Mouse (Mus musculus) cerebellum, adult 9-10 months (tissue): Measurements from ENCODE around the gene Otog.

Source experiments
- DNase-seq: peaks from one replicate; pipeline ENCODE4 v3.0.0; 2022

Otog gene

DNA sequence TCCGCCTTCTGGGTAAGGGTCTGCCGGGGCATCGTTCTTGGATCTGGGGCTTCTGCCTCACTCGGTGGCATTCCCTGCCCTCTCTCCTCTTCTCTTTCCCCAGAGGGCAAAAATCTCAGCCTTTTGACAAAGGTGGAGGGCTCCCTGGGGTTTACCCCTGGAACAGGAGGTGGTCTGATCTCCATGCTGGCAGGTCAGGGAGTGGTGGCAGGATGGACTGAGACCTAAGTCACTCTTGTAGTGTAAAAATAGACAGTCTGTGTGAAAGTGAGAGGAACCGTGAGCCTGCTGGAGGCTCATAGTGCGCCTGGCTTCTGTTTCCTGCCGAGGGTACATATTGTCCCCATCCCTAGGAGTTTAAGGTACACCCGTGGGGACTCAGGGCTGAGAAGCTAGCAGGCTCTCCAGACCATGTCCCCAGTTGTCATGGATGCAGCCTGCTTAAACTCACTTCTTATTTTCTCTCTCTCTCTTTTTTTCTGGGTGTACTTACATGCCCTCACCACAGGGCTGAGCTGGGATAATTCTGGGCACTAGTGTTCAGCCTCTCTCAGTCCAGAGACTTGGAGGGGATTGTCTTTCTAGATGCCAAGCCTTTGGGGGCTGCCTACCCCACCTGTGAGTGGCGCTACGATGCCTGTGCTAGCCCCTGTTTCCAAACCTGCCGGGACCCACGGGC is 44.5 kb downstream of the Otog start:
- DNase-seq, result no peak

DNA sequence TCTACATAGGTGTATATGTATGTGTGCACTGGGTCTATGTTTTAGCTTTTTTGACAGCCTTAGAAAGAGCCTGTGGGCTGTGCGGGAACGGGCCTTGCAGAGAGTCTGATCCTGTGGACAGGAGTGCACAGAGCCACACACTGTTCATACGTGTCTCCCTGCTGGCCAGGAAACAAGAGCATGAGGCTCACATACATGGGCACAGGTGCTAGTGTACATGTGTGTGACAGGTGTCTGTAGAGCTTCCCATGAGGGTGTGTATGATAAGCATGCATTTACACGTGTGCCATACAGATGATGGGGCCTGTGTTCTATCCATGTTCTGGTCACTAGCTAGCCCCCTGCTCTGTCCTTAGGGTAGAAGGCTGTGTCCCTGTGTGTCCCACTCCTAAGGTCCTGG is 45.6 kb downstream of the Otog start:
- no peak for DNase-seq

DNA sequence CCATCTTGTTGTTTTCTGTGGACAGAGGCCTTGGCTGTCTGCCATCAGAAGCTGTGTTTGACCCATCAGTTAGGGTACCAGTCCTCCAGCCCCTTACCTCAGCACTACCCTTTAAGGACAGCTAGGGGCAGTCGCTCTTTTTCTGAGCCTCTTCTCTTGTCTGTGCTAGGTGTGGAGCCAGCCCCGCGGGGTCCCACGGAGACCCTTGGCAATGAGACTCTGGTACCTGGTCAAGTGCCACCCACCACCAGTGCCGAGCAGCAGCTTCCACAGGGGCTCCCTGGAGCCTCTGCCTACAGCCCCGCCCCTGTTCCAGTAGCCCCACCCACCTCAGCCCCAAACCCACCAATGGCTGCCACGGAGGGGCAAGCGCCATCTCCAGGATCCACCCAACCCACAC is 46.3 kb downstream of the Otog start:
- no peak for DNase-seq

DNA sequence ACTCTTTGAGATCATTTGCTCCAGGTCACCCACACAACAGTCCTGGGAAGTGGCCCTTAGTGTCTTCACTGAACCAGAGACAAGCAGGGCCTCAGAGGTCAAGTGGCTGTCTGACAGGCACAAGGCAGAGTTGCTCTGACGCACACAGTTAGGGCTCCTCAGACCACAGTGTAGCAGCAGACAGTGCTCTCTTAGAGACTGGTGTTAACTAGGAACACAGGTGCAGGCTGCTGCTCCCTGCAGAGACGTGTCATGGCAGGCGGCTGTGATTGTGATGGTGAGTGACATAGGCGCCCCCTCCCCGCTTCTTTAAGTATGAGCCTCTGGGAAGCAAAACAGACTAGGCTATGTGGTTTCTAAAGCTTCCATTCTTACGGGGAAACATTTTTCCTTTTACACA is 55.5 kb downstream of the Otog start:
- DNase-seq, result no peak

DNA sequence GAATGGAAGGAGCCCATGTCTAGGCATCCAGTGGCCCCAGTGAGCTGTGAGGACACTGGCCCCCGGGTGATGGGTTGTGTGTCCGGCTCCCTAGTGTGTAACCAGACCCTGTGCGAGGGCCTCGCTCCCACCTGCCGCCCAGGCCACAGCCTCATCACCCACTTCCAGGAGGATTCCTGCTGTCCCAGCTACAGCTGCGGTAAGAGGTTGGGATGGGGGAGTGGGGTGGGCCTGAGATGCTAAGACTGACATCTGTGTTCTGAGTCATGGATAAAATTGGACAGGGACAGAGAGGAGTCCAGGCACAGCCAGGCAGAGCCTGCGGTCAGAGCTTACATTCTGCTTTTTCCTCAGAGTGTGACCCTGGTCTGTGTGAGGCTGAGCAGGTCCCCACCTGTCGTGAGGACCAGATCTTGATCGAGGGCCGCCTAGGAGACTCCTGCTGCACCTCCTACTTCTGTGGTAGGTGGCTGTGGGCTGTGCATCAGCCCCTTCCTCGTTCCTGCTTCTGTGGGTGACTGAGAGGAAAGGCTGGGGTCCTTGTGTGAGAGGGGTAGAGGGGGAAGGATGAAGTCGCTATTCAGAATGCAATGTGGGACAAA is 60.3 kb downstream of the Otog start:
- no peak for DNase-seq

DNA sequence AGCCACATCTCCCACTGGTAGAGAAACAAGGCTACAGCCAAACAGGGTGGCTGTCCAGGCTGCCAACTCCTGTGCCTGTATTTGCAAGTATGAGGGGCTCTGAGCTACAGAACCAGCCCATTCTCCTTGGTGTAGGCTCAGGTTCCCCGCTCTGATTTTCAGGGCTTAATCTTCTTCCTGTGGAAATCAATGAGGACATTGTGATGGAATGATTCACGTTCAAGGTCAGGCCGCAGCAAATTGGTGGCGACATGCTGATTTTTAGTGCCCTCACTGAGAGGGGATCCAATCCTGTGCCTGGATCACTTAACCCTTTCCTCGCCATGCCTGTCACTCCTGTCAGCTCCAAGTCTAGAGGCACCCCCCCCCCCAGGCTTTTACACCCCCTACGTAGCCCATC is 72.7 kb downstream of the Otog start:
- no peak for DNase-seq

DNA sequence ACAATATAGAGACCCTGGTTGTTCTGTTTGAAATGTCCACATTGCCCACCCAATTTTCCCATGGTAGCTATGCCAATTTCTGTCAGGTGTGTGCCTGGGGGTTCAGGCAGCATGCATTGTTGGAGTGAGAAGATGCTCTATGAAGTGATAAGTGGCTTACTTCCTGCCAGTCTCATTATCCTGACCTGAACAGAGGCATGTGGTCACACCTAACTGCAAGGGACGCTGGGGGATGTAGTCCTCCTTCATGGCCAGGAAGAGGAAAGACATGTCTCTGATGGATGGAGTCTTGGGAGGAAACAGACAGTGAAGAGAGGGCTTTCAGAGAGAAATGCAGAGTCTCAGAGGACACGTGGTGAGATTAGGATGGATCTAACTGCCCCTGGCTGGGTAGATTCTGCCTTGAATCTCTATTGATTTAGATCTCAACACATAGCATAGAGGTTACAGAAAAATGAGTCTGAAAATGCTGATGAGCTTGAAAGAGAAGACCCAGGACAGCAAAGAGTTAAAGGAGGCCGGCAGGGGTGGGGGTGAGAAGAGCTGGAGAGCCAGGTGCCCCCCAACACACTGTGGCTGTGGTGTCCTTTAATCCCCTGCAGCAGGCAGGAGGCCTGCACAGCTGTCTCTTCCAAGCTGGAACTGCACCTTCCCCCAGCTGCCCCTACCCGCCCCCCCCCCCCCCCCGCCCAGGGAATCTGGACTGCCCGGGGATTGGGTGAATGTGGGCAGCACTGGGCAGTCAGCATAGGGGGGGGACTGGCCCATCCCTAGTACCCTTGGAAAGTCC is 73.6 kb downstream of the Otog start:
- DNase-seq, result no peak

DNA sequence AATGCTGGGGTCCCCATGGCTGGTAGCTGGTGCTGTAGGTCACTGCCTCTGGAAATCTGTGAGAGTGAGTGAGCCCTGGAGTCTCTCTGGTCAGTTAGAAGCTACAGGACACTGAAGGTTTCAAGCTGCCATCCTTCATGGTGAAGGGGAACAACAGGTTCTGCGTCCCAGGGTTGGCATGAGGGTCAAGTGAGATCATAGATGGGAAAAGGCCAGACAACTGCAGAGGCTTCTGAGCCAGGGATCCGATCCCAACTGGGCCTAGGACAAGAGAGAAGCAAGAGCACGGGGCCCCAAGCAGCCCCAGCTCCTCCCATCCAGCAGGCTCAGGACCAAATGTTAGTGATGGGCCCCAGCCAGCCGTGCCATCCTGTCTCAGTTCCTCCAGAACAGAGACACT is 74.9 kb downstream of the Otog start:
- DNase-seq, result peak; percentile 24

DNA sequence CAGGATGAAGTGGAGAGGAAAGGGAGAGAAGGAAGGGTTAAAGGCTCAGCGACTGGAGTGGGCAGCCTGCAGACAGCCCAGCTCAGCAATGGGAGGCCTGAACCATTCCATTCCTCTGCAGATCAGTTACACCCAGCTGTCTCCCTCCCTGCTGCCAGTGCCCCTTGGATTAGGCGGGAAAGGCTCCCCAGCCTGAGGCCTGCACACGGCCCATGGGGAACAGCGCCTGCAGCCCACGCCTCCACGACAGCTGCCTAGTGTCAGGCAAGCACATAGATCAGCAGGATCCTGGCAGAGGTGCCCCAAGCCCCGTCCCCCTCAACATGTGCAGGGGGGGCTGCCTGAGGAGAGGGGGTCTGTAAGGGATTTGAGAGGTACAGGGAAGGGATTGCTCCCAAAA is 76.2 kb downstream of the Otog start:
- no peak for DNase-seq

DNA sequence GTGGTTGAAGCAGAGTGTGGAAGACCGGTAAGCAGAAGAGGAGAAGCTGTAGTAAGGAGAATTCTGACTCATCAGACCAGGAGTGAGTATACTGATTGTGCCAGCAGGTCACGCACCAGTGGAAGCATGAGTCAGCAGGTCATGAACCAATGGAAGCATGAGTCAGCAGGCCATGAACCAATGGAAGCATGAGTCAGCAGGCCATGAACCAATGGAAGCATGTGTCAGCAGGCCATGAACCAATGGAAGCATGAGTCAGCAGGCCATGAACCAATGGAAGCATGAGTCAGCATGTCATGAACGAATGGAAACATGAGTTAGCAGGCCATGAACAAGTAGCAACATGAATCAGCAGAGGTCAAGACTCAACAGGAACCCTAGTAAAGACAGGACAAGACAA is 80.5 kb downstream of the Otog start:
- DNase-seq, result no peak

DNA sequence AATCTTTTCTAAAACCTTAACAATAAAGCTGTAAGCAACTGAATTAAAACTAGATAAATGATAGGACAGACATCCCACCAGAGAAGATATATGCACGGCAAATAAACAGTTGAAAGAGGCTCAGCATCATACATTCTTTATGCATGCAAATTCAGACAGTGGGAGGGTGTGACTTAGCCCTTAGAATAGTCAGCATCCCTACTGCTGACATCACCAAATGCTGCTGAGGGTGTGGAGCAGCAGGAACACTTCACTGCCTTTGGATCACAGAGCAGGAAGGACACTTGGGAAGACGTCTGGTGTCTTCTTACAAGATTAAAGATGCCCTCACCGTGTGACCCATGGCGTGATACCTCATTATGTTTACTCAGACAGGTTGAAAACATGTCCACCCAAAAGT is 87.1 kb downstream of the Otog start:
- no peak for DNase-seq

DNA sequence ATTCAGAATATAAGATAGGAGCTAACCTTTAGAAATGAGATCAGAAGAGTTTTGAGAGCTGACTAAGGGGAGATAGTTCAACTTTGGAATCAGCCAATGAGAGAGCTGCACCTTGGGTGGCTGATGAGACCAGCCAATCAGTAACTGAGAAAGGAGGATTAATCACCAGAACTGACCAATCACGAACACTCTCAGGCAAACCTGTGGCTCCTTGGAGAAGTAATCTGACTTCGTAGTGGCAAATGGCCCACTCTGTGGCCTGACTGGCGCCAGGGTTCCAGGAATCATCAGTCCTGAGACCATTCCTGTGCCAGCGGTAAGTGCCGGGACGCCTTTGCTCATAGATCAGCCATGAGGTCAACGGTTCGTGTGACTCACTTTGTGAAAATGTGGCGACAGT is 96.6 kb downstream of the Otog start:
- no peak for DNase-seq

DNA sequence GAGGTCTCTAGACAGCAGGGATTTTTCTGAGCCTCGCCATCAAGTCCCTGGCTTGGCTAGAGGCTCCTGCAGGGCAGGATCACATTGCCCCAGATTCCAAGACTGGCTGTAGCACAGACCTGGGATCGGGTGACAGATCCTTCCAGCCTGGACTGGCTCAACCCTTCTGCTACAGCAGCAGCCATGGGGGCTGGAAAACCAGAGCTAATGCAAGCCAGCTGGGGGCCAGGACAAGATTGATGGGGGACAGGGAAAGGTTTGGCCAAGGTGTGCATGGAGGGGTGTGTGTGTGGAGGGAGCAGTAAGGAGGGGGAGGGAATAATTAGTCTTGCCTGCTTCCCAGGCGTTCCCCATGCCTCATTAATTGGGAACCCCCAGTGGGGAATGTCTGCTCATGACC is 99.0 kb downstream of the Otog start:
- no peak for DNase-seq

DNA sequence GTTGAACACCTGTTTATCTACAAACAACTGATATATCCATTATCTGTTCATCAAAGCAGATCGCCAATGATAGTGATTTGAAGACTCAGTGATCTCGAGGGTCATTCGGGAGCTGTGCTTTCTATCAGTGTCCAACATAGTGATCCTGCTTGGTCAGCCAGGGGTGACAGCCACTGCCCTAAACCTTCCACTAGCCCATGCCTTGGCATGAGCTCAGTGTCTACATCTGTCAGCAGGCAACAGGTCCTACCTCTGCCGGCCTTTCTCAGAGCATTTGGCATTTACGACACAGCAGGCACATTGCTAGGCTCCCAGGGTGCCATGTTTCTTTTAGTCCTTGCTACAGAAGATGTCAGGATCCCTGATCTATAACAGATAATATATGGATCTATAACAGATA is 99.5 kb downstream of the Otog start:
- DNase-seq, result no peak

DNA sequence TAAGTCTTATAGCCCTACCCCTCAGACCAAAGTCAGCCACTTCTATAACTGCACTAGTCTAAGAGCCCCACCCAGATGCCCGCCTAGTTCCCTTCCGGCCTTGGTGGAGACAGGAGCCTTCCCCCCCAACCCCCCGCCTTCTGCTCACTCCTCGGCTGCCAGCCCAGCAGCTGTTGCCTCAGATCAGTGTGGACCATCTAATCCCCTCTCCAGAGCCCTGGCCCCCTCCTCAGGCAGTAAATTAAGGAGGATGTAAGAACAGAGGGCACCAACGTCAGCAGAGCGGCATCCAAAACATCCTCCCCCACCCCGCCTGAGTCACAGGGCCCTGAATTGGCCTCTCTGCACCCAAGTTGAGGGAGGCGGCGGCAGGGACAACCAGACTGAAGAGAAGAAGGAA is 100.7 kb downstream of the Otog start:
- no peak for DNase-seq

DNA sequence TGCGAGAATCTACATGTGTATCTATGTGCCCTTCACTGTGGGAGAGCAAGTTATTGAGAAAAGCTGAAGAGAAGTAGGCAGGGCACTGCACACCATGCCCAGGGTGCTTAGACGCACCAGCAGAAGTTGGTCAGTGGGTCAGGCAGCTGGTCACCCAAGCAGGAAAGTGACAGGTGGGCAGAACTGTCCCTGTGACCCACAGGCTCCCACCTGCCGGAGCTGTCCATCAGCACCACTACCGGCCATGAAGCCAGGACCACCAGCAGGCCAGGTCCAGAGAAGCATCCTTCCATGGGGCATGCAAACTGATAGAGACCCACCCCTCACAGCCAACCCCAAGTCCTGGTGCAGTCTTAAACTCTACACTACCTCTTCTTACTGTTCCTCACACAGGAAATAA is 106.9 kb downstream of the Otog start:
- no peak for DNase-seq

DNA sequence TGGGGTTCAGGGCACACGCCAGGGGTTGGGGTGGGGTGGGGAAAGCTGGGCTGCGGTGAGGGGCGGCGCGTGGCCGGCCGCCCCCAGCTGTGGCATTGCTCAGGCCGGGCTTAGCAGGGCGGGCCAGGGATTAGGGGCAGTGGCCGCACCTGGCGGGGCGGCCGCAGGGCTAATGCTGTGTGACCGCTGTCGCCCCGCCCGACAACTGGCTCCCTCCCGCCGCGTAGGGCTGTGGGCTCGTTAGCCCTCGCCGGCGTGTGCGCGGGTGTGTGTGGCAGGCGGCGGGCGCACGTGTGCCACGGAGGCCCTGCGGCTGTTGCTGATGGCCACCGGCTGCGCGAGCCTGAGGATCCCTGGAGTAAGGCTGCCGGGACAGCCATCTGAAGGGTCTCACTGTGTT is 108.0 kb downstream of the Otog start:
- no peak for DNase-seq

DNA sequence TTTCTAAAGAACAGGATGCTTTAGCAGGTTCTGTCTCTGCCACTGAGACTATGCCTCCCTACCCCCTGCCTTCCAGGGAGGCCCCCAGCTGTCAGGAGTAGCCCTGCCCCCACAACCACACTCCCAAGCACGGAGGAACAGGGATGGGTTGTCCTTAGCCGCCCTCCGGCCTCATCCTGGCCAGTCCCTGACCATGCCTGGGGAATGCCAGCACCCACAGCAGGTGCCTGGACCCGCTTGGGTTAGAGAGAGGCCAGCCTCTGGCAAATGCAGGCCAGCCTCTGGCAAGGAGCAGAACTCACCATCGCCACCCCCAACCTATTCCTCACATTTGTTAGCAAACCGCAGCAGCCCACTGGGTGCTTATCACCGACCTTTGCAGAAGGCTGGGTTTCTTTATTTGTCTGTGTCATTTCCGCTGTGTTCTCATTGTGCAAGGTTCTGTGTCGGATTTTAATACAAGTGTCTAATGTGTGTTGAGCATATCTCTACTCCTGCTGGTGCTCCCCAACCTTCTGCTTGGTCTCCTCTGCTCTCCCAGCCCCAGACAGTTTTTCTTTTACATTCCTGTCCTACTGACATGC is 109.4 kb downstream of the Otog start:
- DNase-seq, result no peak

DNA sequence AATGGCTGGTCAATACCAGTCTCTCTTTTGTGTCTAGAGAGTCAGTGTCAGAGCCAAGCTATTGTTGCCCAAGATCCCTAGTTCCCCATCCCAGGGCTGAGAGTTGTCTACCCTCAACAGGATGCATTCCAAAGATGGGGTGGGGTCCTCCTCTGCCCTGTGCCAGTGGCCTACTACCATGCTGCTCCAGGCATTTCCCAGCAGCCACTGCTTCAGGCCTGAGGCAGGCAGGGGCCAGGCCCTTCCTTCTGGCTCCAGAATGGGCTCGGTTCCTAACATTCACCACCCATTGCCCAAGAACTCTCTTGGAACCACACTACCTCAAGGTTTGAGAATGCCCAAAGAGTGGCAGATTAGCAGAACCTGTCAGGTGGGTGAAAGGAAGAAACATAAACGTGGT is 112.0 kb downstream of the Otog start:
- no peak for DNase-seq

DNA sequence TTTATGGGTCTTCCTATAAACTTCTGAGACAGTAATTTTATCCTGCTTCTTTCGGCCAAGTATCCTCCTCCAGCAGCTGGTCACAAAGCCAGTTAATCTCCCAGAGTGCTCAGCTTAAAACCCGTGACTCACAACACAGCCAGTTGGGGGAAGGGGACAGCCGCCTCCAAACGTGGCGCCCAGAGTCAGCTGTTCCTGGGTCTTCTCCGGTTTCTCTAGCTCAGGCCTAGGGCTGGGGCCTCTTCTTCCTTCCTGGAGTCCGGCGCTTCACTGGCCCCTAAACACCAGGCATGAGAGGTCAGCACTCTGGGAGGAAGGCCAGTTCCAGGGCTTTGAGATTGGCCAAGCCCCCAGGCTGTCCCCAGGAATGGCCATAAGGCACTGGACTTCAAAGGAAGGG is 112.4 kb downstream of the Otog start:
- DNase-seq, result no peak

DNA sequence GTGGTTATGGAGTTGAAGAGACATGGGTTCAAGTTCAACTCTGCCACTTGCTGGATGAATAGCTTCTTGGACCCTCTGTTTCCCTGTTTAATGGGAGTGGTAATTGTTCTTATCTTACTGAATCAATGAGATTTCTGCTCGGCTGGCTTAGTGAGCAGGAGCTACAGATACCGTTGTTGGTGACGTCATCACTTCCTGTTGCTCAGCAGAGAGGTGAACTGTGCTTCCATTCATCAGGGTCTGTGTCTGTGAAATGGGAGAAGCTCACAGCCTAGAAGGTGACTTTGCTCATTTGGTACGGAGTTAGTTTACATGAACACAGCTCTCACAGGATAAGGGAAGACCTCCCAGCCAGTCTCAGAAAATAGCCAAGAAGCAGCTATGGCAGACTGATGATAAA is 113.1 kb downstream of the Otog start:
- no peak for DNase-seq
